10 mouse cellular contexts compared by ENCODE assay signal in the genomic region with DNA sequence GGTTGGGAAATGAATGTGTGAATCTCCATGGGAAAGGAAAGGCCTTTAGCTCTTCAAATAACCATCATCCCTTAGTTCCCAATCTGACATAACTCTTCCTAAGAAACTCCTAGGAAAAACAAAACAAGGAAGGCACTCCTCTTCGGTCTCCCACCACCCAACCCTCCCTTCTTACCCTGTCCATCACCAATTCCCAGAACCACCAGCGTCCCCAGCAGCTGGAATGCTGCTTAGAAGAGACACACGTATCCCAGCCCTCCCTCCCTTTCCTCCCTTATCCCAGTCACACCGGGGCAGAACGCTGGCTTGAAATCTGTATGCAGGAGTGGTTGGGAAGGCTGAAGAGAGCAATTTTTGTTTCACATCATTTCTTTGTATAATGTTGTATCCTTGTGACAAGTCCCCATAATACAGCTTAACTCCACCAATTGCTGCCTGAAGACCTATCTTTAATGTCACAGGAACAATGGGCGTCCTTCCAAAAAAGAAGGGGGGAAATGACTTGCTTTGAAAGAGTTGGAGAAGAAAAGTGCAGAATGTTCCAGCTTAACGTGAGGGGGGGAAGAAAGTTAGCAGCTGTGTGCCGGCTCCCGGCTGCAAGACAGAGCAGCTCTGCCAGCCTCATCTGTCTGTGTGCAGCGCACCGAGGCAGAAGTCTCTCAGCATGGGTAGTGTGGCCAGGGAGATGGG.
DNase-seq lines count a peak whose midpoint lies in the region; ATAC-seq and TF ChIP-seq lines count a peak whose summit lies in the region.
"Had no signal": no experiment of that assay in that cellular context is flagged by ENCODE, and none has a peak within 500 bp of the region (broad histone marks: within the 10 kb centered on the region; RNA-seq: fewer than 3 reads in every experiment).

No protein-coding gene starts in this region.

- no peaks in the 10 kb centered on the region for H3K9me3 ChIP-seq in forebrain, postnatal 0 days (ENCODE audit: low read length)
- no peaks in the 10 kb centered on the region for H3K9me3 ChIP-seq in intestine, postnatal 0 days (ENCODE audit: control insufficient read depth)
- H3K9me3 ChIP-seq: neural tube, embryonic 13.5 days had no signal

- H3K36me3 ChIP-seq in kidney, adult 2 months (ENCODE audit: control insufficient read depth, insufficient read depth, low read length): no peaks in the 10 kb centered on the region
- no peaks in the 10 kb centered on the region for H3K36me3 ChIP-seq in forebrain, postnatal 0 days (ENCODE audit: insufficient read depth)
- no peaks in the 10 kb centered on the region for H3K36me3 ChIP-seq in intestine, postnatal 0 days (ENCODE audit: control insufficient read depth, insufficient read depth)
- H3K36me3 ChIP-seq: neural tube, embryonic 13.5 days had no signal

- no peak for TF ChIP-seq POLR2A in kidney, adult 2 months (IDR thresholded peaks at IDR 0.05; ENCODE audit: low read depth, low read length)

- H3K4me2 ChIP-seq in forebrain, postnatal 0 days (ENCODE audit: low read depth): no peak overlapping the region
- peak overlapping the region; percentile 37; the same call in 1 of the 2 replicates for H3K4me2 ChIP-seq in intestine, postnatal 0 days (replicated peaks; ENCODE audit: low read depth)
- H3K4me2 ChIP-seq: neural tube, embryonic 13.5 days had no signal

- no peak overlapping the region for H3K4me3 ChIP-seq in kidney, adult 2 months (ENCODE audit: insufficient read depth, low read depth, low read length)
- H3K4me3 ChIP-seq in forebrain, postnatal 0 days (ENCODE audit: low read depth, low read length): no peak overlapping the region
- H3K4me3 ChIP-seq in intestine, postnatal 0 days (ENCODE audit: low read depth, low read length): no peak overlapping the region
- H3K4me3 ChIP-seq: neural tube, embryonic 13.5 days had no signal

- DNase-seq in kidney, adult 2 months: peak; percentile 11
- DNase-seq in kidney, adult 8-10 months: no peak
- DNase-seq in adipocyte (ENCODE audit: low spot score): peak; percentile 28
- peak; percentile 54 for DNase-seq in forebrain, postnatal 0 days
- DNase-seq in cerebellum, adult 8-10 months: no peak
- no peak for DNase-seq in spleen, postnatal 14 days (ENCODE audit: low spot score in 2 of 2)
- DNase-seq: cerebellum, adult 9-11 months had no signal

- peak; percentile 85 for ATAC-seq in forebrain, postnatal 0 days
- no peak for ATAC-seq in intestine, postnatal 0 days
- ATAC-seq in CD4-positive, CD25-positive, alpha-beta regulatory T cell, adult 4 months: no peak

- TF ChIP-seq CTCF in kidney, adult 2 months (conservative IDR thresholded peaks at IDR 0.05; ENCODE audit: insufficient read depth, insufficient read length, low read depth, low read length): no peak
- no peak for TF ChIP-seq CTCF in forebrain, postnatal 0 days (IDR thresholded peaks at IDR 0.05; ENCODE audit: low read depth)
- no peak for TF ChIP-seq CTCF in intestine, postnatal 0 days (IDR thresholded peaks at IDR 0.05; ENCODE audit: low read depth)

- H3K4me1 ChIP-seq in kidney, adult 2 months (ENCODE audit: control insufficient read depth, insufficient read depth, low read length): no peaks in the 10 kb centered on the region
- H3K4me1 ChIP-seq in forebrain, postnatal 0 days (ENCODE audit: insufficient read depth): no peaks in the 10 kb centered on the region
- no peaks in the 10 kb centered on the region for H3K4me1 ChIP-seq in intestine, postnatal 0 days (replicated peaks; ENCODE audit: control insufficient read depth, insufficient read depth, low read length)
- H3K4me1 ChIP-seq: neural tube, embryonic 13.5 days had no signal

- H3K9ac ChIP-seq in forebrain, postnatal 0 days: no peak overlapping the region
- no peak overlapping the region for H3K9ac ChIP-seq in intestine, postnatal 0 days (ENCODE audit: low read depth, low read length)
- H3K9ac ChIP-seq: neural tube, embryonic 13.5 days had no signal

- no peak overlapping the region for H3K27ac ChIP-seq in kidney, adult 2 months (ENCODE audit: insufficient read depth, low read depth, low read length)
- H3K27ac ChIP-seq in forebrain, postnatal 0 days (ENCODE audit: low read depth, low read length): no peak overlapping the region
- no peak overlapping the region for H3K27ac ChIP-seq in intestine, postnatal 0 days (ENCODE audit: low read depth, low read length)
- H3K27ac ChIP-seq: neural tube, embryonic 13.5 days had no signal

- 46% methylated on average over 11 of the region's 11 CpGs for WGBS in kidney, adult 2 months
- WGBS in forebrain, postnatal 0 days: 19% methylated on average over 11 of the region's 11 CpGs
- 56% methylated on average over 11 of the region's 11 CpGs for WGBS in intestine, postnatal 0 days

- no peaks in the 10 kb centered on the region for H3K27me3 ChIP-seq in kidney, adult 2 months (replicated peaks; ENCODE audit: control insufficient read depth, insufficient read depth, low read length)
- no peaks in the 10 kb centered on the region for H3K27me3 ChIP-seq in forebrain, postnatal 0 days (ENCODE audit: insufficient read depth, low read length)
- H3K27me3 ChIP-seq in intestine, postnatal 0 days (replicated peaks; ENCODE audit: control insufficient read depth, insufficient read depth, low read length): no peaks in the 10 kb centered on the region
- H3K27me3 ChIP-seq: neural tube, embryonic 13.5 days had no signal

Comparison
In these comparisons a context has a peak if more than half of its experiments do, and no peak if none do; other contexts are left out.
1. DNase-seq: peak in kidney, adult 2 months (single experiment), adipocyte (single experiment) and forebrain, postnatal 0 days (single experiment); none in kidney, adult 8-10 months (0 of 2), cerebellum, adult 8-10 months (single experiment) and spleen, postnatal 14 days (0 of 2).